Mouse (Mus musculus) neural tube, embryonic 12.5 days (tissue): ENCODE results near the gene 9130230L23Rik. TPM values are rescaled to one million over a fixed set of nuclear protein-coding genes. Genes with fewer than 3 reads are reported as not detected.

Experiments used
- ATAC-seq: fragments of 200-750 bp; cut with Nextera tagmentation; 2 replicates; pipeline ENCODE4 v1.8.0; 2017; ENCODE audit warnings: low read depth, mild to moderate bottlenecking, moderate TSS enrichment, moderate library complexity; ENCODE audit not compliant: low FRiP score
- H3K27ac ChIP-seq: fragments of 300-500 bp; sonication (generic); 2 replicates; pipeline ENCODE4 v1.5.1; 2016
- H3K27me3 ChIP-seq: fragments of 300-500 bp; sonication (generic); replicated peaks from 2 replicates; pipeline ENCODE4 v1.6.1; 2016; ENCODE audit warnings: mild to moderate bottlenecking
- H3K36me3 ChIP-seq: fragments of 300-500 bp; sonication (generic); 2 replicates; pipeline ENCODE4 v1.6.1; 2016; ENCODE audit warnings: mild to moderate bottlenecking
- H3K4me1 ChIP-seq: fragments of 300-500 bp; sonication (generic); 2 replicates; pipeline ENCODE4 v1.6.1; 2016
- H3K4me2 ChIP-seq: fragments of 300-500 bp; sonication (generic); replicated peaks from 2 replicates; pipeline ENCODE4 v1.6.1; 2016; ENCODE audit warnings: mild to moderate bottlenecking
- H3K4me3 ChIP-seq: fragments of 300-500 bp; sonication (generic); 2 replicates; pipeline ENCODE4 v1.5.1; 2016
- H3K9ac ChIP-seq: fragments of 300-500 bp; sonication (generic); 2 replicates; pipeline ENCODE4 v1.6.1; 2016; ENCODE audit warnings: mild to moderate bottlenecking
- H3K9me3 ChIP-seq: fragments of 300-500 bp; sonication (generic); 2 replicates; pipeline ENCODE4 v1.6.1; 2016; ENCODE audit warnings: mild to moderate bottlenecking
- WGBS: fragments of 180-500 bp; shearing (Covaris S2); methylation state at CpG from one replicate; pipeline ENCODE4 v1.1.7; 2016; 5-methylcytosine and 5-hydroxymethylcytosine counted together
- polyA plus RNA-seq: library from polyadenylated mRNA; unstranded; fragments of >200 nt; fragmentation: Nextera tagmentation; extraction: Ambion mirVana; gene quantifications from 2 replicates; pipeline ENCODE4 v1.2.1, GENCODE M21; 2016

Gene 9130230L23Rik
- polyA plus RNA-seq, 1 experiment from 2014 or later = 0.05 TPM

DNA sequence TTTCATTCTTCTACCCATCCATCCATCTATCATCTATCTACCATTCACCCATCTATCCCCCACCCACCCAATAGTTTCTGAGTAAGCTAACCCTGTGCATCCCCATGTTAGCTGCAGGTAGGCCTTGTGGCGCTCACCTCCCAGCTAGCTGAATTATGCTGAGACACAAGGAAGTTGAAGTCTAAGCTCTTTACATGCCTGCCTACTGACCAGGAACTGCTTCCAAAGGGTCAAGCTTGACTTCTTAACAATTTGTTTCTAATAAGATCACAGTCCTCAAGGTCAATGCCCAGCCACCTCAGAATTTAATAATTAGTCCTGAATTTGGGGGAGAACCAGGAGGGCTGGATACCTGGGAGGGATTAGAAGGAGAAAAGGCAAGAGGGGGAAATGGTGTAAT is 28.7 kb upstream of the 9130230L23Rik start:
- no peaks in the 10 kb centered on the region for H3K36me3 ChIP-seq
- H3K4me1 ChIP-seq = no peaks in the 10 kb centered on the region
- H3K4me2 ChIP-seq = no peak overlapping the region
- ATAC-seq = no peak
- no peak overlapping the region for H3K27ac ChIP-seq
- H3K27me3 ChIP-seq = no peaks in the 10 kb centered on the region
- no peaks in the 10 kb centered on the region for H3K9me3 ChIP-seq
- no peak overlapping the region for H3K9ac ChIP-seq
- H3K4me3 ChIP-seq = no peak overlapping the region
- WGBS = 97% methylated on average over 1 of the region's 1 CpGs

DNA sequence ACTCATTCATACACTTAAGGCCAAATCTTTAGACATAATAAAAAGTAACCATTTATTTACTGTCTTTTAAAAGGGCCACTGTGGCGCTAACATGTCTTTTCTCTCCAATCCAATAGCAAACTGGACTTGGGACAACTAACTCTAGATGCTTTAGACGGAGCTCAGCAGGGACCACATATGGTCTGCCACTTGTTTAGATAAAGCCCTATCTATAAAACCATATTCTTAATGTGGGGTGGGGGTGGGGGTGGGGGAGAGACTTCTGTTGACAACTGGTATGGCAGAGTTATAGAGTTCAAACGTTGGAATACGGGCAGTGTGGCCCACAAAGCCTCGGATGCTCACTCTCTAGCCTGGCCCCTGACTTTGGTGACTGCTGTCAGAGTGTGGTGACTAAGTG is 27.6 kb upstream of the 9130230L23Rik start:
- Histone ChIP-seq H3K9ac (no peak overlapping the region), H3K27me3 (no peaks in the 10 kb centered on the region), H3K4me1 (no peaks in the 10 kb centered on the region), H3K4me2 (no peak overlapping the region), H3K4me3 (no peak overlapping the region), H3K9me3 (peaks cover 3% of the 10 kb centered on the region; the same call in 1 of the 2 replicates), H3K27ac (no peak overlapping the region), H3K36me3 (no peaks in the 10 kb centered on the region)
- no peak for ATAC-seq
- 82% methylated on average over 5 of the region's 5 CpGs for WGBS

- no peaks in the 10 kb centered on the region for H3K4me1 ChIP-seq
- 91% methylated on average over 5 of the region's 5 CpGs for WGBS
These were observed 24.1 kb upstream of the 9130230L23Rik start for GRCm38 (mm10) chr5:66028232-66028631.

DNA sequence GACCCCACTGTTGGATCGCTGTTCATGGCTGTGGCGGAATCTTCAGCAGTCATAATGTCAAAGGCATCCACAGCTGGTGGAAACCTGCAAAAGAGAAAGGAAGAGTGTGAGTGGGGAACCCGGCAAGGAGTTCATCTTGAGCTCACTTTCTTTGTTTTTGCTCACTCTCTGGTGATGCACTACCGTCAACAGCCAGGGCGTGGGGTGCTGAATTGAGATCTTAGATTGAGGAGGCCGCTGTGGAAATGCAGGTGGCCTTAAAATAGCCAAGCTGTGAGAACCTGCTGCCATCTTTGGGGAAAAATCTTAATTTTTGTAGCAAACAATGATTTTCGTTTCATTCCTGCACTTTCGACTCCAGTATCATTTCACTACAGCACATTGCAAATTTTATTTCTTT is 23.1 kb upstream of the 9130230L23Rik start:
- Histone ChIP-seq H3K27me3 (no peaks in the 10 kb centered on the region), H3K27ac (no peak overlapping the region), H3K9ac (no peak overlapping the region), H3K36me3 (peaks cover 3% of the 10 kb centered on the region; the same call in 1 of the 2 replicates), H3K4me1 (no peaks in the 10 kb centered on the region), H3K4me2 (no peak overlapping the region), H3K4me3 (no peak overlapping the region), H3K9me3 (peaks cover 13% of the 10 kb centered on the region; the same call in 1 of the 2 replicates)
- no peak for ATAC-seq
- 96% methylated on average over 8 of the region's 8 CpGs for WGBS

More at GRCm38 (mm10) chr5:66028232-66028631, 24.1 kb upstream of the 9130230L23Rik start:
- ATAC-seq = no peak
- no peak overlapping the region for H3K4me3 ChIP-seq
- peaks cover 3% of the 10 kb centered on the region; the same call in 1 of the 2 replicates for H3K36me3 ChIP-seq
- H3K9ac ChIP-seq = no peak overlapping the region
- H3K9me3 ChIP-seq = peaks cover 13% of the 10 kb centered on the region; the same call in 1 of the 2 replicates
- H3K27ac ChIP-seq = no peak overlapping the region
- H3K4me2 ChIP-seq = no peak overlapping the region
- H3K27me3 ChIP-seq = no peaks in the 10 kb centered on the region

- Histone ChIP-seq H3K9ac (no peak overlapping the region), H3K9me3 (peaks cover 13% of the 10 kb centered on the region; the same call in 1 of the 2 replicates), H3K27ac (no peak overlapping the region), H3K4me3 (no peak overlapping the region), H3K36me3 (peaks cover 3% of the 10 kb centered on the region; the same call in 1 of the 2 replicates), H3K4me1 (no peaks in the 10 kb centered on the region), H3K27me3 (no peaks in the 10 kb centered on the region), H3K4me2 (no peak overlapping the region)
- WGBS = 97% methylated on average over 31 of the region's 31 CpGs
- ATAC-seq = no peak
These were observed 22.7 kb upstream of the 9130230L23Rik start for GRCm38 (mm10) chr5:66026796-66027195.

DNA sequence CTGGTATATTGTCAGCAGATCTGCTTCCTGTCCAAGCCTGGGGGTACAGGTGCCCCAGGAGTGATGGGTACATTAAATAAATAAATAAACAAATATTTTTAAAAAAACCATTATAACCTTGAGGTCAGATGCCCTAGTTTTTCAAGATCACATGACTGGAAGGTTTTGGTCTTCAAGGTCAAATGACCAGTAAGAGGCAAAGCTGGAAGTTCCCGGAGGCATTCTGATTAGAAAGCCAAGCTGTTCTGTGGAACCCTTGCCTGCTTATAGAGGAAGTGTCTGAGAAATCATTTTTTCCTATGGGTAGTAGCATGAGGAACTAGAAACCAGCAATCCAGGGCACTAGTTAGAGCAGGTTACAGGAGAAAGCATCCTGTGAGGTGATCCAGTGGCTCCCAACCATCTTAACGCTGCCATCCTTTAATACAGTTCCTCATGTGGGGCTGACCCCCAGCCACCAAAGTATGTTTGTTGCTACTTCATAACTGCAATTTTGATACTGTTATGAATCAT is 11.4 kb upstream of the 9130230L23Rik start:
- Histone ChIP-seq H3K27me3 (no peaks in the 10 kb centered on the region), H3K9me3 (no peaks in the 10 kb centered on the region), H3K9ac (no peak overlapping the region), H3K4me3 (no peak overlapping the region), H3K36me3 (no peaks in the 10 kb centered on the region), H3K4me2 (no peak overlapping the region), H3K27ac (no peak overlapping the region), H3K4me1 (no peaks in the 10 kb centered on the region)
- 91% methylated on average over 2 of the region's 2 CpGs for WGBS
- ATAC-seq = no peak

- Histone ChIP-seq H3K9me3 (no peaks in the 10 kb centered on the region), H3K4me1 (no peaks in the 10 kb centered on the region), H3K4me3 (no peak overlapping the region), H3K4me2 (no peak overlapping the region), H3K27me3 (no peaks in the 10 kb centered on the region), H3K27ac (no peak overlapping the region), H3K9ac (no peak overlapping the region), H3K36me3 (no peaks in the 10 kb centered on the region)
- 81% methylated on average over 2 of the region's 2 CpGs for WGBS
- no peak for ATAC-seq
These were observed 10.4 kb upstream of the 9130230L23Rik start for GRCm38 (mm10) chr5:66014437-66014836.

DNA sequence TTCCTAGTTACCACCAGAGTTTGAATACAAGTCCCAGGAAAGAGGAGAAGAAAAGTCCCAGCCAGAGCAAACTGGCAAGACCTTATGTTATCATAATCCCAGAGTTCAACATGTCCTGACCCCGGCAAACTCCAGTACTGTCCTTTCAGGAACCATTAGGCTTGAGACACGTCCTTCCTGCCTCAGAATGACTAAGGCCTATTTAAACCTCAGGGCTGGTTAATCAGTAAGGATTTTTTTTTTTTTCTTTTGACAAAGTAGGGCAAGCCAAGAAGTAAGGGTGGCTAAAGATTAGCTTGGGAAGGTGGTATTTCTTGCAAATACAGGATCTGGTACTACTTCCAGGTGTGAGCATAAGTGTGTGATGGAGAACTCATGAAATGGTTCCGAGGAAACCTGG is 9.9 kb upstream of the 9130230L23Rik start:
- H3K4me3 ChIP-seq = no peak overlapping the region
- H3K36me3 ChIP-seq = no peaks in the 10 kb centered on the region
- H3K4me2 ChIP-seq = no peak overlapping the region
- 81% methylated on average over 3 of the region's 3 CpGs for WGBS
- ATAC-seq = no peak
- H3K27me3 ChIP-seq = no peaks in the 10 kb centered on the region
- H3K27ac ChIP-seq = no peak overlapping the region
- no peaks in the 10 kb centered on the region for H3K9me3 ChIP-seq
- H3K9ac ChIP-seq = no peak overlapping the region
- no peaks in the 10 kb centered on the region for H3K4me1 ChIP-seq

GRCm38 (mm10) chr5:66008245-66008967 is 4.3 kb upstream of the 9130230L23Rik start:
- H3K27ac ChIP-seq = no peak overlapping the region
- no peak overlapping the region for H3K4me2 ChIP-seq
- no peaks in the 10 kb centered on the region for H3K4me1 ChIP-seq
- no peak overlapping the region for H3K4me3 ChIP-seq
- no peaks in the 10 kb centered on the region for H3K9me3 ChIP-seq
- no peak for ATAC-seq
- 91% methylated on average over 15 of the region's 15 CpGs for WGBS
- no peaks in the 10 kb centered on the region for H3K36me3 ChIP-seq
- H3K27me3 ChIP-seq = no peaks in the 10 kb centered on the region
- no peak overlapping the region for H3K9ac ChIP-seq

- H3K27me3 ChIP-seq = no peaks in the 10 kb centered on the region
- H3K36me3 ChIP-seq = no peaks in the 10 kb centered on the region
- no peak overlapping the region for H3K4me3 ChIP-seq
- H3K4me2 ChIP-seq = no peak overlapping the region
- H3K27ac ChIP-seq = no peak overlapping the region
- peaks cover 2% of the 10 kb centered on the region; the same call in 1 of the 2 replicates for H3K4me1 ChIP-seq
- H3K9ac ChIP-seq = no peak overlapping the region
- ATAC-seq = no peak
- H3K9me3 ChIP-seq = no peaks in the 10 kb centered on the region
- WGBS = 50% methylated on average over 16 of the region's 16 CpGs
These were observed 1.1 kb upstream of the 9130230L23Rik start for GRCm38 (mm10) chr5:66005041-66005678.

- ATAC-seq = no peak
- no peaks in the 10 kb centered on the region for H3K27me3 ChIP-seq
- no peak overlapping the region for H3K9ac ChIP-seq
- no peak overlapping the region for H3K27ac ChIP-seq
- 69% methylated on average over 5 of the region's 5 CpGs for WGBS
- no peaks in the 10 kb centered on the region for H3K9me3 ChIP-seq
- no peak overlapping the region for H3K4me3 ChIP-seq
- H3K4me1 ChIP-seq = peaks cover 3% of the 10 kb centered on the region; the same call in 1 of the 2 replicates
- no peak overlapping the region for H3K4me2 ChIP-seq
- no peaks in the 10 kb centered on the region for H3K36me3 ChIP-seq
These were observed 2.9 kb downstream of the 9130230L23Rik start for GRCm38 (mm10) chr5:66001232-66001631.

- Histone ChIP-seq H3K27me3 (no peaks in the 10 kb centered on the region), H3K9ac (no peak overlapping the region), H3K4me2 (no peak overlapping the region), H3K9me3 (no peaks in the 10 kb centered on the region), H3K27ac (no peak overlapping the region), H3K4me3 (no peak overlapping the region), H3K4me1 (peaks cover 3% of the 10 kb centered on the region; the same call in 1 of the 2 replicates), H3K36me3 (no peaks in the 10 kb centered on the region)
- ATAC-seq = no peak
- WGBS = 65% methylated on average over 6 of the region's 6 CpGs
These were observed 3.4 kb downstream of the 9130230L23Rik start for GRCm38 (mm10) chr5:66000567-66001125.
